Mouse (Mus musculus): Measurements from ENCODE around the gene Megf9. TPM values are rescaled to one million over a fixed set of nuclear protein-coding genes. Genes with fewer than 3 reads are reported as not detected.

Gene Megf9
- 10 to 100 TPM; 10.7 to 12.8 TPM for total RNA-seq (2021)
- long read RNA-seq, experiment 1, partial matches to known transcripts, result 0 of 1 reads
- long read RNA-seq, experiment 1, other reads (novel, unspliced or antisense), result 1 of 1 reads
- long read RNA-seq, experiment 2, full-length matches to known transcripts, result 1 of 3 reads
- long read RNA-seq, experiment 2, partial matches to known transcripts, result 0 of 3 reads
- long read RNA-seq, experiment 2, other reads (novel, unspliced or antisense), result 2 of 3 reads

DNA sequence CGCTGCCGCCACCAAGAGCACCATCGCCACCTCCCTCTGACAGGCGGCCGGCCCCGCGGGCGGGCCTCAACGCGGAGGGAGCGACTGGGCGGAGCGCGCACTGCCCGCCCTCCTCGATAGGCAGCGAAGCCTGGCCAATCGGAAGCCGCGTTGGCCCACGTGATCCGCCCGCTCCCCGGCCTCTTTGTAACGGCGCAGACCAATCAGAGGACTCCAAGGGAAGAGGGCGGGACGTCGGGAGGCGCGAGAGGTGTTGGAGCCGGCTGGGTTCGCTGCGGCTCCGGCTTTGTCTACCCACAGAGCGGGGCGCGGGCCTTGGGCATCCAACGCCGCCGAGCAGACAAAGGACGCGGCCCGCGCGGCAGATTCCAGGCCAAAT lies at the start of gene Megf9:
Gene Megf9, minus strand, starts transcription at position 105 of the 379 bp plus-strand sequence.
- peak; percentile 97 for DNase-seq

DNA sequence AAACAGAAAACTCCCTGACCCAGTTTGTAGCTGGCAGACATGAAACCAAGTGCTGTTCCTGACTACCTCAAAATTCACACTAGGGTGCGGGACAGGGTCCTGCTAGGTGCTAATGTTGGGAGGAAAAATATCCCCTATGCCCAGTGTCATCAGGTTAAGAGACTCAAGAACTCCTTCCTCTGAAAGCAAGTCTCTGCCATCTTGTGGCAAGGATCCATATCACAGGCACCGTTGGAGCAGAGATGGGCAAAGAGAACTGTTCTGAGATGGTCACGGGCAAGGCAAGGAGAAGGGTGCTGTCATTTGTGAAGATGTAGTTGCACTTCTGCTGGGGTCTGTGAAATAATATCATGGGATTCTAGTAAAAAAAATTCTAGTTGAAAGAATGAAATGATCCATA lies 44.9 kb upstream of the Megf9 start:
- DNase-seq, result peak; percentile 12

DNA sequence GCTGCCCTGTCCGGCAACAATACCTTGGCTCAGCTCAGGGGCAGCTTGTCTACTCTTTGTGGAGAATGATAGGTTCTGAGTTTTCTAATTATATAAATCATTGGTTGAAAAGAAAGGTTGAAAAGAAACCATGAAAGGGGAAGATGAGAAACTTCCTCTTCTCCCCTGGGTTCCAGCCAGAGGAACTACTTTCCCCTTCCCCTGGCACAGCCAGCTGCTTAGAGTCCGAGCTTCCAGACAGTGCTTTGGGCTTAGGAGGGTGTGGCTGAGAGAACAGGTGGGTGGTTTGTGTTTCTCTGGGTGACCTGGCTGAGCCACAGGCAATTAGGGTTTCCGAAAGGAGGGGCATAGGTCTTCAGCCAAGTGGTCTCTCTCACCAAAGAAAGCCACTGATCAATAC lies 43.5 kb upstream of the Megf9 start:
- DNase-seq, result no peak

GRCm38 (mm10) chr4:70576096-70576495 lies 41.3 kb upstream of the Megf9 start:
- no peak for DNase-seq

- no peak for DNase-seq
Measured at GRCm38 (mm10) chr4:70573926-70574325, 39.1 kb upstream of the Megf9 start.

- DNase-seq, result no peak
Measured at GRCm38 (mm10) chr4:70553888-70554287, 19.1 kb upstream of the Megf9 start.

GRCm38 (mm10) chr4:70553230-70553797 lies 18.5 kb upstream of the Megf9 start:
- DNase-seq, result no peak

DNA sequence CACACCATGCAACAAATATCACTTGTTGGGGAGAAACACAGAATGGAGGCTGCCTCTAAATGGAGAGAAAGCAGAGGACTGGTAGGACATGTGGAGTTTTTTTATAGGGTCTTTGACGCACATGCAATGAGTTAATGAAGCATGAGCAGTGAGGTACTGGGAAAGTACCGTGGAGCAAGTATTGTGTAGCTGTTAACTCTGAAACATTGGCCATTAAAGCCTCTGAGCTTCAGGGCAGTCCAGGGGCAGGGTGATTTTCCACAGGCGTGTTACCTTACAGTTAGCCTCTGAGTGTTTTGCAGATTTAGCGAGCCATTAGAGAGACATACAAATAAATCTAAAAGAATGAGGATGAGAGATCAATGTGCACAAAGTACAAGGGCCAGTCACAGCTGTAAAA lies 17.3 kb upstream of the Megf9 start:
- DNase-seq, result no peak

DNA sequence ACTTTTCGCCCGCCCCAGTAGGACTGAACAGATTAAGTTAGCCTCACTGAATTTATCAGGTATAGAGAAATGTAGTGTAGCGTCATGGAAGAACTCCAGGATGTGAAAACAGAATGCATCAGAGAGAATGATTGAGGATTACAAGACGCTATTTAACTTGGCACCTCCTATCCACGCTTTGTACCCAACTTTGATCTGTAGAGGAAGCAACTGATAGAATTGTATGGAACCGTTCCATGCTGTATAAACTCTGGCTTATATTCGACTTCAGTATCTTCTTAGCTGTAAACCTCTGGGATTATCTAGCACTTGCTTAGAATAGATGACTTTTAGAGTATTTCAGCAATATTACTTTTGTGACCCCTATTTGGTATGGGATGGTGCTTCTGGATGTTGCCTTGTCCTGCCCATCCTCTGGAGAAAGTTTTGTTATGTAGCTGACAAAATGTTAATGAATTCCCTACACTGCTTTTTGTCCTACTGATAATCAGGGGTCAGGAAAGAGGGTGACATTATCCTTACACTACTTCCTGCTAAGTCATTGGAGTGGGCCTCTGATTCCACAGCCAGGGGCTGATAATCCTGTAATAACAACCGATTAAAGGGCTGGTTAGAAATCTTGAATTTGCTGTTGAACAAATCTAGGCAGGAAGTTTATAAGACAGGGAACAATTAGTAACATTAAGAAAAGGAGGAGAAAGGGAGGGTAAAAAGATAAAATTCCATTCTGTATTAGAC lies 12.8 kb upstream of the Megf9 start:
- no peak for DNase-seq

GRCm38 (mm10) chr4:70545869-70546542 lies 11.2 kb upstream of the Megf9 start:
- no peak for DNase-seq

- no peak for DNase-seq
Measured at GRCm38 (mm10) chr4:70544390-70544789, 9.6 kb upstream of the Megf9 start.

GRCm38 (mm10) chr4:70542387-70542786 lies 7.6 kb upstream of the Megf9 start:
- DNase-seq, result no peak

- no peak for DNase-seq
Measured at GRCm38 (mm10) chr4:70540743-70541142, 5.9 kb upstream of the Megf9 start.

DNA sequence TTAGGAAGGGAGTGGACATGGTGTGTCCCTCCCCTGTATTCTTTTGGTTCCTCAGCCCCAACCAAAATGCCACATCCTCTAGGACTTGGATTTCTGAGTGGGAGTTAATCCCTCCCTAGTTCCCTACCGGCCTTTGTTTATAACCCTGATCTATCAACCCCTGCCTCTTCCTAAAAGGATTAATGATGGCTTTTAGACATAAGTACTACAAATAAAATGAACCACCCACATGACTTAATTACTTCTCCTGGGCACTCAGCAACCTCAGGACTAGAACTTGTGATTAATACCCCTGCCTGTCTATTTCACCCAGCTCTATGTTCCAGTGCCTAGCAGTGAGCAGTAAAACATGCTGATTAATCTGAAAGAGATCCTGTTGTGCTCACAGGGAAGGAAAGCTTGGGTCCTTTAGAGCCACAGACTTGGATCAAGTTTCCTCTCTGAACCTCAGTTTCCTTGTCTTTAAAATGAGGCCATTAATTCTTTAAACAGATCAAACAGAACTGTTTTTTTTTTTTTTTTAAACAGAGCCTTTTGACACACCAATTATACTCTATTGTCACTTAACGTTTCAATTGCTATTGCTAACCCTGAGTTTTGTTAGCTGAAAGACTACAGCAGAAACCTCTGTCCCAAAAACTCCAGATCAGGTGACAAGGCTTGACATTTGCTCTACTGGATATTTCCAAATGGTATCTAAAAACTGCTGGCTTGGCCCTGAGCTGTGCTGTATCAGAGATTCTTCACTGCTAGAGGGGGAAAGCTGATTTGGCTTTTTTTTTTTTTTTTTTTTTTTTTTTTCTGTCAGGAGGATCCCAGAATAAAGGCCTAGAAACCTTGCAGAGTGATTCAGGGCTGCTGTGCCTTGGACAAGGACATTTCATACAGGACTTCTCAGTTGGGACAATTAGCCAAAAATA lies 2.1 kb upstream of the Megf9 start:
- no peak for DNase-seq

DNA sequence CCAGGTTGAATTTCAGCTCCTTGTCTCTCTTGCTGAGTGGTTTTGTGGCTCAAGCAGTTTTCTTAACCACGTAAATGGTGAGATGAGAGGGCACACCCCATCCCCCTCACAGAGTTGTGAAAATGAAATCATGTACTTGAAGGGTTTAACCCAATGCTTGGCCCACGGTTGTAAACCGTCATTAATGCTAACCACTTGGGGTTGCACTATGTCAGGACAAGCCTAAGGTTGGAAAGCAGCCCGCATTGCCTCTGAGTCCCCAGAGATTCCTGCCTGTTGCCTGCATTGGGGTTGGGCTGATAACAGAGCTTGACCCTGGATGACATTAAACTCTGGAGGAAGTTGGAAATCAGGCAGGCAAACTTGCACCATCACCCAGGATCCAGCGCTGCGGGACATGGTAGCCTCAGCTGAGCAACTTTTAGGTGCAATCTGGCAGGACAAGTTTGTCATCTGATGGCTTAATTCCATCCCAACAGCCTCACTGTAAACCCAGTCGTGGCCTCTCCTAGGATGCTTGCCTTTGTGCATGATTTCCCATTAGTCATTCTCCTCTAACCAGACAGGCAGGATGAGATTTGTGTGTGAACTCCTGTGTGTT lies 1.0 kb upstream of the Megf9 start:
- DNase-seq, result peak; percentile 50

- DNase-seq, result no peak
Measured at GRCm38 (mm10) chr4:70535289-70535688, 494 bp upstream of the Megf9 start.

GRCm38 (mm10) chr4:70534078-70534890 lies 511 bp downstream of the Megf9 start:
- peak; percentile 47 for DNase-seq

GRCm38 (mm10) chr4:70533056-70533805 lies 1.6 kb downstream of the Megf9 start:
- DNase-seq, result no peak

DNA sequence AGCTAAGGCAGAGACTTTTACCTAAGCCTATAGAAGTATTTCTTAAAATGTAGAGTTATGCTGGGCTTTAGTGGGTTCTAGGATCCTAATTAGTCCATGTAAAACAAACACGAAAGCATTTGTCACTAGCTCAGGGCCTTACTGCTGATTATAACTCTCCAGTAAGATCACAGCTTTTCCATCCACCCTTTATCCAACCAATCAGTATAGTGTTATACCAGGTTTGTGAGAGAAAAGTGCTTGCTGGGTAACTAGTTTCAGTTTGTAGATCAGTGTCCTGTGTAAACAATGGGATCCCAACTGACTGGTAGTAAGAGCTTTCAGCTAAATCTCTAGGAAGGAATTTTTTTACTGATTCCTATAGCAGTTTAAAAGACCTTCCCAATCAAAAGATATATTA lies 3.8 kb downstream of the Megf9 start:
- DNase-seq, result no peak

DNA sequence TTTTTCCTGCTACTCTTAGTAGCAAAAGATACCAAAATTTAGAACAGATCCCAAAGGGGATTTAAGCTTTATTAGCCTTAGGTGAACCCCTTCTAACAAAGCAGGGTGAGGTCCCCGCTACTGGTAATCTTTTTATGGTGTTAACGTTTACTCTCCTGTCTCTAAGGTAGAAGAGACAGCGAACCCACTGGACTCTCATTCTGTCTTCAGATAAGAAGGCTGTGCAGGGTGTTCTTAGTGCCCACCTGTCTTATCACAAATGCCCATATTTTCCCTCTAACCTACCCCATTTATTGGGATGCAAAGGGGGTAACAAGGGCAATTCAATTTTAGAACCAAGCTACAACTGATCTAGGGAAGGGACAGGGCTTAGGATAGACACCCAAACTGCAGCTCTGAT lies 6.2 kb downstream of the Megf9 start:
- DNase-seq, result no peak
